Mouse (Mus musculus) heart, embryonic 14.5 days (tissue): ENCODE data around the gene Cacna1e. TPM values are rescaled to one million over a fixed set of nuclear protein-coding genes. Genes with fewer than 3 reads are reported as not detected.

Experiments used
- ATAC-seq: fragments of 200-750 bp; cut with Nextera tagmentation; 2 replicates; pipeline ENCODE4 v1.8.0; 2017; ENCODE audit warnings: low read depth, moderate TSS enrichment; ENCODE audit not compliant: insufficient number of reproducible peaks, insufficient read depth, low FRiP score
- H3K27ac ChIP-seq, 2 experiments: fragments of 200-500 bp in 1 of 2; fragments of 300-500 bp in 1 of 2; sonication (generic) in 1 of 2; replicated peaks in 1 of 2; 2 replicates each; pipeline ENCODE4 v1.5.1; 2012 to 2014; ENCODE audit warnings: low read depth in 2 of 2, low read length in 2 of 2, control low read depth in 1 of 2, mild to moderate bottlenecking in 1 of 2, mixed read lengths in 1 of 2; ENCODE audit not compliant: control insufficient read depth in 1 of 2, insufficient read depth in 1 of 2
- H3K27me3 ChIP-seq: fragments of 300-500 bp; sonication (generic); 2 replicates; pipeline ENCODE4 v1.6.1; 2014; ENCODE audit warnings: mild to moderate bottlenecking, low read length, control low read depth; ENCODE audit not compliant: control insufficient read depth, insufficient read depth
- H3K36me3 ChIP-seq: fragments of 300-500 bp; sonication (generic); 2 replicates; pipeline ENCODE4 v1.6.1; 2014; ENCODE audit warnings: mild to moderate bottlenecking, control low read depth, low read length, mixed read lengths; ENCODE audit not compliant: control insufficient read depth, insufficient read depth
- H3K4me1 ChIP-seq, 2 experiments: fragments of 200-500 bp in 1 of 2; fragments of 300-500 bp in 1 of 2; sonication (generic) in 1 of 2; 2 replicates each; pipeline ENCODE4 v1.6.1; 2012 to 2014; ENCODE audit warnings: low read length in 2 of 2, control low read depth in 1 of 2, mixed read lengths in 1 of 2; ENCODE audit not compliant: control insufficient read depth in 2 of 2, insufficient read depth in 2 of 2
- H3K4me2 ChIP-seq: fragments of 300-500 bp; sonication (generic); 2 replicates; pipeline ENCODE4 v1.6.1; 2014; ENCODE audit warnings: mild to moderate bottlenecking, low read length
- H3K4me3 ChIP-seq, 2 experiments: fragments of 200-500 bp in 1 of 2; fragments of 300-500 bp in 1 of 2; sonication (generic) in 1 of 2; 2 replicates each; pipeline ENCODE4 v1.5.1; 2012 to 2014; ENCODE audit warnings: low read length in 2 of 2, mild to moderate bottlenecking in 2 of 2, control low read depth in 1 of 2, low read depth in 1 of 2, moderate library complexity in 1 of 2; ENCODE audit not compliant: control insufficient read depth in 1 of 2, insufficient read depth in 1 of 2
- H3K9ac ChIP-seq: fragments of 300-500 bp; sonication (generic); 2 replicates; pipeline ENCODE4 v1.6.1; 2014; ENCODE audit warnings: mild to moderate bottlenecking, low read length
- H3K9me3 ChIP-seq: fragments of 300-500 bp; sonication (generic); 2 replicates; pipeline ENCODE4 v1.6.1; 2016; ENCODE audit warnings: low read length, control low read depth; ENCODE audit not compliant: control insufficient read depth
- WGBS: fragments of 180-500 bp; shearing (Covaris S2); extraction: QIAGEN DNeasy Blood & Tissue Kit; methylation state at CpG from one replicate; pipeline ENCODE4 v1.1.7; 2014; 5-methylcytosine and 5-hydroxymethylcytosine counted together
- polyA plus RNA-seq: library from polyadenylated mRNA; unstranded; fragments of >200 nt; fragmentation: Nextera tagmentation; extraction: Ambion mirVana; gene quantifications from 2 replicates; pipeline ENCODE4 v1.2.1, GENCODE M21; 2014

Gene Cacna1e
- polyA plus RNA-seq, 1 experiment from 2014 or later, result 0.22 TPM

DNA sequence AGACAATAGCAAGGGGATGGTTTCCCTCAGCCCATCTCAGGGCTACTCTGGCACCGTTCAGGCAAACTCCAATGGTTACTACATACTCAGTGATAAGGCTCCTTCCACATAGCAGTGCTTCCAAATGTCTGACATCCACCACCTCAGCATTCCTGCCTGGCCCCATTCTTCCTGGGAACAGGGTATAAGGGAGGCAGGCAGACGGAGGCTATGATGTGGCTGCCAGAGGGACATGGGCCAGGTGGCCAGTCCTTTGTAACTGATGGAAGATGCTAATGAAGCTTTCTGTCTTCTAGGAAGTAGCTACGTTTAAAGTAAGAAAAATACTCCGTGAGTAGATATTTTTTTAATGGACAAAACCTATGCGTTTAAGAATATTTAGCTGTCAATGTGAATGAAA lies 3.7 kb upstream of the Cacna1e start:
- ATAC-seq, result no peak
- WGBS, result 62% methylated on average over 5 of the region's 5 CpGs
- no peaks in the 10 kb centered on the region for H3K9me3 ChIP-seq

GRCm38 (mm10) chr1:154887546-154887945 lies 3.2 kb upstream of the Cacna1e start:
- no peaks in the 10 kb centered on the region for H3K36me3 ChIP-seq
- no peak overlapping the region for H3K4me3 ChIP-seq
- H3K4me2 ChIP-seq, result no peak overlapping the region
- H3K27me3 ChIP-seq, result peaks cover 30% of the 10 kb centered on the region
- H3K9me3 ChIP-seq, result no peaks in the 10 kb centered on the region
- H3K9ac ChIP-seq, result no peak overlapping the region
- H3K27ac ChIP-seq, result no peak overlapping the region
- WGBS, result 84% methylated on average over 3 of the region's 3 CpGs
- no peak for ATAC-seq
- H3K4me1 ChIP-seq, result peaks cover 3 to 5% of the 10 kb centered on the region in 2 experiments; a peak in 2 of 4 replicates

More for the DNA sequence above, 3.7 kb upstream of the Cacna1e start:
- Histone ChIP-seq H3K4me1 (peaks cover 3 to 5% of the 10 kb centered on the region in 2 experiments; a peak in 2 of 4 replicates), H3K4me3 (no peak overlapping the region), H3K27me3 (peaks cover 25% of the 10 kb centered on the region), H3K4me2 (no peak overlapping the region), H3K9ac (no peak overlapping the region), H3K36me3 (no peaks in the 10 kb centered on the region), H3K27ac (no peak overlapping the region)

- no peak for ATAC-seq
- H3K27ac ChIP-seq, result no peak overlapping the region
- H3K4me3 ChIP-seq, result no peak overlapping the region
- no peak overlapping the region for H3K4me2 ChIP-seq
- peaks cover 3 to 5% of the 10 kb centered on the region in 2 experiments; a peak in 2 of 4 replicates for H3K4me1 ChIP-seq
- no peaks in the 10 kb centered on the region for H3K36me3 ChIP-seq
- no peaks in the 10 kb centered on the region for H3K9me3 ChIP-seq
- WGBS, result 55% methylated on average over 2 of the region's 2 CpGs
- no peak overlapping the region for H3K9ac ChIP-seq
- peaks cover 36% of the 10 kb centered on the region for H3K27me3 ChIP-seq
Measured at GRCm38 (mm10) chr1:154886611-154887010, 2.3 kb upstream of the Cacna1e start.

DNA sequence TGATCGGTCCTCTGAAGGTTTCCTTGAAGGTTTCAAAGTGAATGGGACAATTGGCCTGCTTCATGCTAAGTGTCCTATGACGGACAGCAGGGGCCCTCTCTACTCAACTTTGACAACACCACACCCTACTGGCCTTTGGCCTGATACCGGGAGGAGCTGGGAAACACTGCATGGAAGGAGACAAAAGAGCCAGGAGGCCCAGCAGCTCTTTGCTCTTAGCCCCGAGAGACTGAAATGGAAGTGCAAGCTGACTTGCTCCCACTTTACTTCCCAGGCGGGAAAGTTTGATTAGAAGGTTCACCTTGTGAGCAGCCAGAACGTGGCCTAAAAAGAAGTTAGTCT lies 877 bp upstream of the Cacna1e start:
- H3K4me2 ChIP-seq, result no peak overlapping the region; the same call in 1 of the 2 replicates
- no peak overlapping the region for H3K4me3 ChIP-seq

DNA sequence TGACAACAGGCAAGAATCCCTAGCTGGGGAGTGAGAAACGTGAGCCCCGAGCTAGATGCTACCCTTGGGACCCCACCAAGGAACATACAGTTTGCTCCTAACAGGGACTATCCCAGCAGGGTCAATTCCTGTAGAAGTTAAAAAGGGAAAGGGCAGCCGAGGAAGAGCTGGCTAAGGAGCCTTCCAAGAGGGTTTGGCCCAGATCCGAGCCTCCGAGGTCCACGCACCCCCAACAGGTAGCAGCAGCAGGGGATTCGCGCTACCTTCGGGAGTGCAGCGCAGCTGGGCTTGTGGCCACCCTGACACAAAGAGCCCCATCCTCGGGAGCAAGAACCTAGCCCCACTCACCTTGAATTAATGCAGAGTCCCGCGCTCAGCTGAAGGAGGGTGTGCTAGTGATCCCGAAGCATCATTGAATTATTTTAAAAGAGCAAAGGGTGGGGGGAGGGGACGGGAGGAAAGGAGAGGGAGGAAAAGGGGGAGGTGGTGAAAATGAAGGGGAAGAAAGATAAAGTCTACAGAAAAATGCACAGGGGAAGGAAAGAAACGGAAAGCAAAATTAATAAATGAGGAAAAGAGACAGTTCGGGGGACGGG lies 607 bp downstream of the Cacna1e start:
- peaks cover 3 to 5% of the 10 kb centered on the region in 2 experiments; a peak in 2 of 4 replicates for H3K4me1 ChIP-seq
- peaks cover 36% of the 10 kb centered on the region for H3K27me3 ChIP-seq
- peak overlapping the region; percentile 50 to 56 for H3K4me3 ChIP-seq
- no peak overlapping the region for H3K27ac ChIP-seq
- no peaks in the 10 kb centered on the region for H3K9me3 ChIP-seq
- peak overlapping the region; percentile 59 for H3K9ac ChIP-seq
- no peak for ATAC-seq
- peak overlapping the region; percentile 92 for H3K4me2 ChIP-seq
- WGBS, result 4% methylated on average over 18 of the region's 18 CpGs
- H3K36me3 ChIP-seq, result no peaks in the 10 kb centered on the region

More for the DNA sequence above, 877 bp upstream of the Cacna1e start:
- Histone ChIP-seq H3K36me3 (no peaks in the 10 kb centered on the region), H3K4me1 (peaks cover 3 to 5% of the 10 kb centered on the region in 2 experiments; a peak in 2 of 4 replicates), H3K27me3 (peaks cover 36% of the 10 kb centered on the region), H3K27ac (no peak overlapping the region), H3K9ac (no peak overlapping the region), H3K9me3 (no peaks in the 10 kb centered on the region)
- WGBS, result 32% methylated on average over 6 of the region's 6 CpGs
- no peak for ATAC-seq

DNA sequence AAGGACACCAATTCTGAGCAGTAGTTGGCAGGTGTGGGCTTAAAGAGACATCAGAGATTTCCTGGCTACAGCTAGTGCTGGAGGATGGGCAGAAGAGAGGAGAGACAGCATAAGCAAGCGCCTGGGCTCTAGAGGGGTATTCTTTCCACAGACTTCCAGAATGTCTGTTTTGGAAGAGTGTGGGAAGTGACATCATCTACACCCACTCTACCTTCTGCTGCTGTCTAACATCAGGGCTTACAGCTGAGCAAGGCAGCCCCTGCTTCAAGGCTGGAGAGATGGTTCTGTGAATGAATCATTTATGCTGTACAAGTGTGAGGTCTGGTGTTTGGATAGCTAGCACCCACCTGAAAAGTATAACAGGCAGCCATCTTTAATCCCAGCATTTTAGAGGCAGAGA lies 18.3 kb downstream of the Cacna1e start:
- Histone ChIP-seq H3K27me3 (no peaks in the 10 kb centered on the region), H3K27ac (no peak overlapping the region), H3K4me2 (no peak overlapping the region), H3K36me3 (no peaks in the 10 kb centered on the region), H3K4me3 (no peak overlapping the region), H3K4me1 (no peaks in the 10 kb centered on the region), H3K9me3 (no peaks in the 10 kb centered on the region), H3K9ac (no peak overlapping the region)
- 40% methylated on average over 1 of the region's 1 CpGs for WGBS
- ATAC-seq, result no peak

- Histone ChIP-seq H3K4me3 (no peak overlapping the region), H3K9me3 (no peaks in the 10 kb centered on the region), H3K9ac (no peak overlapping the region), H3K4me1 (no peaks in the 10 kb centered on the region), H3K27ac (no peak overlapping the region), H3K4me2 (no peak overlapping the region), H3K27me3 (no peaks in the 10 kb centered on the region), H3K36me3 (no peaks in the 10 kb centered on the region)
- WGBS, result 61% methylated on average over 9 of the region's 9 CpGs
- ATAC-seq, result no peak
Measured at GRCm38 (mm10) chr1:154861416-154861815, 22.9 kb downstream of the Cacna1e start.

DNA sequence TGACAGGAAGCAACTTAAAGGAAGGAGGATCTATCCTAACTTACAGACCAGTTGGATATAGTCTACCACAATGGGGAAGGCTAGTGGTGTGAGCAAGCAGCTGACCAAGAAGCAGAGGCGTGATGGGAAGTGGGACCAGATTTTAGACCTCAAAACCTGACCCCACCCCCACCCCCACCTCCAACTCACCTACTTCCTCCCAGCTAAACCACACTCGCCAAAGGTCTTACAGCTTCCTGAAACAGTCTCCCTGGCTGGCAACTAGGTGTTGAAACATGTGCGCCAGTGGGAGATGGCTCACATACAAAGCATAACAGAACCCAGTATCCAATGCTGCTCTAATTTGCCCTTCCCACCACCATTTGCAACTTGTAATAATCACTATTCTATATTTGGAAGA lies 29.7 kb downstream of the Cacna1e start:
- ATAC-seq, result no peak
- WGBS, result 69% methylated on average over 3 of the region's 3 CpGs
- Histone ChIP-seq H3K36me3 (no peaks in the 10 kb centered on the region), H3K27me3 (no peaks in the 10 kb centered on the region), H3K4me1 (no peaks in the 10 kb centered on the region), H3K4me2 (no peak overlapping the region), H3K9me3 (no peaks in the 10 kb centered on the region), H3K4me3 (no peak overlapping the region), H3K9ac (no peak overlapping the region), H3K27ac (no peak overlapping the region)
